Mouse (Mus musculus): ENCODE results near the gene Plekhg5.

DNA sequence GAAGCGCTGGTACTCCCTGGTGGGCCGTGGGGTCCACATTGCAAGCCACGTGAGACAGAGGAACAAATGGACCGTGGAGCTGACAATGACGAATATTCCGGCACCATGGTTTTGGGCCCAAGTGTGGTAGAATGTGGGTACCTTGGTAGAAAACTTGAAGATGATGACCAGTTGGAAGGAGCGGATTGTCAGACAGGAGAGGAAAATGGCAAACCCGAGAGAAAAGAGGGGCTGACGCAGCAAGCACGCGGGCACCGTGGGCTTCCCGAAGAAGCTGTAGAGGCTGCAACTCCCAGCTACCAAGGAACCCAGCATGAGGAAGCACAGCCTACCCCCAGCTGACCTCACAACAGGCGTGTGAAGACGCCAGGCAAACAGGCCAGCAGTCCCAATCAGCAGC, 43.8 kb upstream of the Plekhg5 start:
- TF ChIP-seq CTCF (IDR thresholded peaks at IDR 0.05) (no peak), EP300 (IDR thresholded peaks at IDR 0.05) (no peak)
